Mouse (Mus musculus): Measurements from ENCODE around the gene Zscan29.
"Not testable (repeated sequence)": the region's sequence is repeated elsewhere in the genome, so short reads cannot be mapped to it uniquely, and the experiment has no call there.

Gene Zscan29

DNA sequence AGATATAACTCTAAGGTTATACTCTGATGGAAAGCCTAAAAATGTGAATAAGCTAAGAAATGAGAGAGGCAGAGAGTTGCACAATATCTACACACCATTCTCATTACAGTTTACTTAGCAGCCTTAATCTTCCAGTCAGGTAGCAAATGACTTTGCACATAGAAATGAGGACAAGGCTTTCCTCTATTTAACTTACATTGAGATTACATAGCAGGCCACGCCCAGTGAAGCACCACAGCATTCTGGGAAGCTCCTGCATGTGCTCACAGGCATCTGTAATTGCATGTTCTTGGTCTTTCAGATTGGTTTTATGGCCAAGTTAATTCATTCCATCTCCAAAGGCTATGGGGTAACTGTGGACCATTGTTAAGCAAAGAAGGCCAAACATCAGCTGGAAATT is 38.1 kb downstream of the Zscan29 start:
- no peak for DNase-seq

DNA sequence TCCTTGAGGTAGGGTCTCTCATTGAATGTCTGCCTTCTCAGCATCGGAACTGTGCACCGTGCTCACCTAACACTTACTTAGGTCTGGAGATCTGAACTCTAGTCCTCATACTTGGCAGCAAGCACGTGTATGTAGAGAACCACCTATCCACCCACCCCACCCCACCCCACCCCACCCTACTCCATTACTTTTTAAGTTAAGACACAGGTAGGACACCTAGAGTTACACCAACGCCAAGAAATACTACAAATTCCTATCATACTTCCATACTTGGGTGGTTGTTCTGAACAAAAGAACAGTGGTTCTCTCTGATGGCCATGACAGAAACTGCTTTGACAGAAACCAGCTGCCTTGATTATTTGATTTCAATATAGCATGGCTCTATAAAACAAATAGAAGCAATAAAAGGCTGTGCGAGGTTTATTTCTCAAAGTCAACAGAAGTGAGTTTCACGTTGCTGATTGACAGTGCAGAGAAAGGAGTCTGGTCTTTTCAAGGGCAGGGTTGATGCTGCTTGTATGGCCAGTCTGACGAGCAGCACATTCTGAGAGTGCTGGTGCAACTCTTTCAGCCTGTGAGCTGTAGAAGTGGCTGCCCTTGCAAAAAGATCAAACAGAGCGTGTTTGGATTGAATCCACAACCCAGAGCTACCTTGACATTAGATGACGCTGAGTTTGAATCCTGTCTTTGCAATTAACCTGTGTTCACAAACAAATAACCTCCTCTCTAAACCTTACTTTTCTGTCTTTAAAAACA is 41.9 kb downstream of the Zscan29 start:
- DNase-seq, result no peak

DNA sequence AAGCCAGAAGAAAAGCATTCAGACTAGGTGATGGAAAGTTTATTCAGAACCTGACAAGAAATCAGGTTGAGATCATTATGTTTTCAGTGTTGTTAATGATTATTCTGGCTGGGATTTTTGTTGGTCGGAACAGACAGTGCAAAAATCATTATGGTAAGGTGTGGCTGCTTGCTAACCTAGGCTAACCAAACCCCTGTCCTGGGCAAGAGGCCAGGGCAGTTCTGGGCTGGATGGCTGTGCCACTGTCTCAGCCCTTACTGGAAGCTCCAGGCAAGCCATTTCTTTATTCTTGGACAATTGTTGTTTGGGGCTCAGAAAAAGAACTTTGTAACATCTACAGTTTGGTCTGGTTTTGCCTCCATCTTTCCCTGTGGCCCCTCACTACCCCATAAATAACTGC is 43.4 kb downstream of the Zscan29 start:
- DNase-seq, result no peak

DNA sequence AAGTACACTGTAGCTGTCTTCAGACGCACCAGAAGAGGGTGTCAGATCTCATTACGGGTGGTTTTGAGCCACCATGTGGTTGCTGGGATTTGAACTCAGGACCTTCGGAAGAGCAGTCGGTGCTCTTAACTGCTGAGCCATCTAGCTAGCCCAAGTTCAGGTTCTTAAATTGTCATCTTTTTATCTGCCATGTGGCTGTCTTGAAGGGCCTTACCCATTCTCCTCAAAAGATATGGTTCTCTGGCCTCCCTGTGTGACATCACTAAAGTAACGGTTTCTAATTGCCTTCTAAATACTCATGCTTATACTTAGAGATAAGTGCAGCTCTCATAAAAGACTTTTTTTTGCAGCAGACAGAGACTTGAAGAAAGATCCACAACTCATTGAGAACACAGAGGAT is 44.6 kb downstream of the Zscan29 start:
- not testable (repeated sequence) for DNase-seq

DNA sequence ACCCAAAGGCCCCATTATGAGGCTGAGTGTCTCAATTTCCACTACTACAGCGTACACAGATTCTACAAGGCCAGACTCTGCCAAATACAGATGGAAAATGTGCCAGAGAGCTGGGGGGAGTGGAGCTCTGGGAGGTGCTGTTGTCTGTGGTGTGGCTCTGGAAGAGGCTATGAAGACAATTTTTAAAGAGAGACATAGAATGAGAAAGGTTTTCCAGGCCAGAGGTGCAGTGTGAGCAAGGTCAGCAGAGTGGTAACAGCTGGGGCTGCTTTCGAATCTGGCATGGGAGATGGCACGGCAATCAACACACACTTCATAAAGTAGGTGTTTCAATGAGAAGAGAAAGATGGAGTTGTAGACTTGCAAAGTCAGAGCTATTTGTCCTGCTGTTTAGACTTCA is 51.7 kb downstream of the Zscan29 start:
- DNase-seq, result no peak

DNA sequence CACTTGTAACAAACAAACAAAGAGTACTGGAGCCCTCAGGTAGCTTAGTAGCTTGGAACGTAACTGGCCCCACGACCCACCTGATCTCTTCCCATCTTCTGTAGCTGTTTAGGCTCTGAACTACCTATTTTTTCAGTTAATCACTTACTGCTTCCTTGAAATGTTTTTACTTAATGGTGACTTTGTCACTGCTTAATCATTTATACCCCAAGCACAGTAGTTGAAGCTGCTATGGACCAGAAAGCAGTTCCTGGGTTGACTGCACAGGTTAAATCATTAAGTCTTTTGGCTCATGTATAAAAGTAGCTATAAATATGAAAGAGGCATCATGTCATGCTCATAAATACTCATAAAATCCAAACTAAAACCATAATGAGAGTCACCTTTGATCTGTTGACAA is 55.5 kb downstream of the Zscan29 start:
- DNase-seq, result no peak

DNA sequence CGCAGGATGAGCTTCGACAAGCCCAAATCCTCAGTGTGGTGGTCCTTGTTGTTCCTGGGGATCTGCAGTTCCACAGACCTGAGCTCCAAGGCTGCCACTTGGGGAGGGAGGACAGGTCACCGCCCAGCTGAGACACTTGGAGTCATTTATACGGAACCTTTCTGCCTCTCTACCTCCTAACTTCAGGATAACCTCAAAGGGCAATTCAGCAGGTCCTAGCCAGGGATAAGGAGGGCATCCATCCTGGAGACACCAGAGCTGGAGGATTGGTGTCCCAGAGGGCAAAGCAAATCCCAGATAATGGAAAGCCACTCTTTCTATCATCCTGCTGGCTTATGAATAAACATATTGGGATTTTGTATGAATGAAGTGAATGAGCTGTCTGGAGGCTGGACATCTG is 61.2 kb downstream of the Zscan29 start, which contains the start of gene Tgm7:
TSS of gene Tgm7 (minus strand) at position 101 of the 400 bp plus-strand sequence.
- no peak for DNase-seq

Measured in cerebellum, adult 9-10 months (tissue).